Mouse (Mus musculus) neural tube, embryonic 15.5 days (tissue): ENCODE measurements around the gene Ccl6. TPM values are rescaled to one million over a fixed set of nuclear protein-coding genes. Genes with fewer than 3 reads are reported as not detected.

ENCODE experiments used
- ATAC-seq: fragments of 200-750 bp; cut with Nextera tagmentation; 2 replicates; pipeline ENCODE4 v1.8.0; 2017; ENCODE audit warnings: mild to moderate bottlenecking, moderate TSS enrichment, moderate library complexity; ENCODE audit not compliant: low FRiP score
- H3K27ac ChIP-seq: fragments of 300-500 bp; sonication (generic); replicated peaks from 2 replicates; pipeline ENCODE4 v1.5.1; 2015; ENCODE audit warnings: mild to moderate bottlenecking, inconsistent platforms
- H3K27me3 ChIP-seq: fragments of 300-500 bp; sonication (generic); replicated peaks from 2 replicates; pipeline ENCODE4 v1.6.1; 2015; ENCODE audit warnings: inconsistent platforms
- H3K36me3 ChIP-seq: fragments of 300-500 bp; sonication (generic); 2 replicates; pipeline ENCODE4 v1.6.1; 2015; ENCODE audit warnings: inconsistent platforms
- H3K4me1 ChIP-seq: fragments of 300-500 bp; sonication (generic); 2 replicates; pipeline ENCODE4 v1.6.1; 2015; ENCODE audit warnings: inconsistent platforms
- H3K4me2 ChIP-seq: fragments of 300-500 bp; sonication (generic); 2 replicates; pipeline ENCODE4 v1.6.1; 2015; ENCODE audit warnings: inconsistent platforms, mild to moderate bottlenecking, moderate library complexity
- H3K4me3 ChIP-seq: fragments of 300-500 bp; sonication (generic); replicated peaks from 2 replicates; pipeline ENCODE4 v1.5.1; 2015; ENCODE audit warnings: mild to moderate bottlenecking, inconsistent platforms
- H3K9ac ChIP-seq: fragments of 300-500 bp; sonication (generic); replicated peaks from 2 replicates; pipeline ENCODE4 v1.6.1; 2015; ENCODE audit warnings: mild to moderate bottlenecking, inconsistent platforms
- H3K9me3 ChIP-seq: fragments of 300-500 bp; sonication (generic); replicated peaks from 2 replicates; pipeline ENCODE4 v1.6.1; 2016; ENCODE audit warnings: inconsistent platforms
- WGBS: fragments of 180-500 bp; shearing (Covaris S2); methylation state at CpG from one replicate; pipeline ENCODE4 v1.1.7; 2015; ENCODE audit warnings: mixed read lengths; 5-methylcytosine and 5-hydroxymethylcytosine counted together
- polyA plus RNA-seq: library from polyadenylated mRNA; unstranded; fragments of >200 nt; fragmentation: Nextera tagmentation; extraction: Ambion mirVana; gene quantifications from 2 replicates; pipeline ENCODE4 v1.2.1, GENCODE M21; 2015

The Ccl6 gene
- polyA plus RNA-seq, 1 experiment from 2014 or later, result 2.8 TPM

GRCm38 (mm10) chr11:83595669-83596455 lies 3.0 kb upstream of the Ccl6 start:
- Histone ChIP-seq H3K4me2 (no peak overlapping the region), H3K27ac (no peak overlapping the region), H3K9me3 (no peaks in the 10 kb centered on the region), H3K27me3 (no peaks in the 10 kb centered on the region), H3K4me3 (no peak overlapping the region), H3K9ac (no peak overlapping the region), H3K4me1 (no peaks in the 10 kb centered on the region), H3K36me3 (no peaks in the 10 kb centered on the region)
- WGBS, result 86% methylated on average over 7 of the region's 7 CpGs
- ATAC-seq, result no peak

GRCm38 (mm10) chr11:83593453-83593852 lies 566 bp upstream of the Ccl6 start:
- Histone ChIP-seq H3K9me3 (no peaks in the 10 kb centered on the region), H3K4me3 (no peak overlapping the region), H3K36me3 (no peaks in the 10 kb centered on the region), H3K27ac (no peak overlapping the region), H3K4me1 (no peaks in the 10 kb centered on the region), H3K9ac (no peak overlapping the region), H3K4me2 (no peak overlapping the region), H3K27me3 (no peaks in the 10 kb centered on the region)
- WGBS, result 92% methylated on average over 5 of the region's 5 CpGs
- no peak for ATAC-seq

GRCm38 (mm10) chr11:83584232-83584631 lies 8.7 kb downstream of the Ccl6 start:
- H3K27ac ChIP-seq, result no peak overlapping the region
- H3K27me3 ChIP-seq, result no peaks in the 10 kb centered on the region
- no peak overlapping the region for H3K4me2 ChIP-seq
- no peaks in the 10 kb centered on the region for H3K36me3 ChIP-seq
- H3K4me1 ChIP-seq, result no peaks in the 10 kb centered on the region
- no peaks in the 10 kb centered on the region for H3K9me3 ChIP-seq
- no peak overlapping the region for H3K4me3 ChIP-seq
- H3K9ac ChIP-seq, result no peak overlapping the region
- ATAC-seq, result no peak
- WGBS, result 87% methylated on average over 2 of the region's 2 CpGs

GRCm38 (mm10) chr11:83583450-83583754 lies 9.5 kb downstream of the Ccl6 start:
- ATAC-seq, result no peak
- Histone ChIP-seq H3K27ac (no peak overlapping the region), H3K4me3 (no peak overlapping the region), H3K4me1 (no peaks in the 10 kb centered on the region), H3K4me2 (no peak overlapping the region), H3K36me3 (no peaks in the 10 kb centered on the region), H3K27me3 (no peaks in the 10 kb centered on the region), H3K9ac (no peak overlapping the region), H3K9me3 (no peaks in the 10 kb centered on the region)

GRCm38 (mm10) chr11:83582626-83583449 lies 10.0 kb downstream of the Ccl6 start:
- Histone ChIP-seq H3K27ac (no peak overlapping the region), H3K27me3 (no peaks in the 10 kb centered on the region), H3K4me2 (no peak overlapping the region), H3K4me3 (no peak overlapping the region), H3K4me1 (no peaks in the 10 kb centered on the region), H3K9ac (no peak overlapping the region), H3K9me3 (no peaks in the 10 kb centered on the region), H3K36me3 (no peaks in the 10 kb centered on the region)
- ATAC-seq, result no peak
- 74% methylated on average over 4 of the region's 4 CpGs for WGBS

- Histone ChIP-seq H3K9ac (no peak overlapping the region), H3K9me3 (no peaks in the 10 kb centered on the region), H3K4me1 (no peaks in the 10 kb centered on the region), H3K4me3 (no peak overlapping the region), H3K36me3 (no peaks in the 10 kb centered on the region), H3K4me2 (no peak overlapping the region), H3K27ac (no peak overlapping the region), H3K27me3 (no peaks in the 10 kb centered on the region)
- 82% methylated on average over 4 of the region's 4 CpGs for WGBS
- ATAC-seq, result no peak
Measured at GRCm38 (mm10) chr11:83581626-83582610, 11.0 kb downstream of the Ccl6 start.

- H3K9ac ChIP-seq, result no peak overlapping the region
- H3K27ac ChIP-seq, result no peak overlapping the region
- H3K9me3 ChIP-seq, result no peaks in the 10 kb centered on the region
- H3K4me1 ChIP-seq, result no peaks in the 10 kb centered on the region
- no peaks in the 10 kb centered on the region for H3K27me3 ChIP-seq
- no peak overlapping the region for H3K4me2 ChIP-seq
- ATAC-seq, result no peak
- no peaks in the 10 kb centered on the region for H3K36me3 ChIP-seq
- 62% methylated on average over 1 of the region's 1 CpGs for WGBS
- no peak overlapping the region for H3K4me3 ChIP-seq
Measured at GRCm38 (mm10) chr11:83580699-83581232, 12.1 kb downstream of the Ccl6 start.

- no peak for ATAC-seq
- H3K4me1 ChIP-seq, result no peaks in the 10 kb centered on the region
- no peaks in the 10 kb centered on the region for H3K9me3 ChIP-seq
- no peaks in the 10 kb centered on the region for H3K36me3 ChIP-seq
- no peaks in the 10 kb centered on the region for H3K27me3 ChIP-seq
- 83% methylated on average over 3 of the region's 3 CpGs for WGBS
- no peak overlapping the region for H3K4me3 ChIP-seq
- no peak overlapping the region for H3K9ac ChIP-seq
- H3K4me2 ChIP-seq, result no peak overlapping the region
- no peak overlapping the region for H3K27ac ChIP-seq
Measured at GRCm38 (mm10) chr11:83578999-83579398, 13.9 kb downstream of the Ccl6 start.

- Histone ChIP-seq H3K27ac (no peak within 1 kb of the TSS), H3K9me3 (no peaks in the 10 kb centered on the region), H3K27me3 (no peaks in the 10 kb centered on the region), H3K4me1 (no peaks in the 10 kb centered on the region), H3K9ac (no peak within 1 kb of the TSS), H3K4me3 (no peak within 1 kb of the TSS), H3K4me2 (no peak within 1 kb of the TSS), H3K36me3 (no peaks in the 10 kb centered on the region)
- WGBS, result 74% methylated on average over 2 of the region's 2 CpGs
- ATAC-seq, result no peak
Measured at GRCm38 (mm10) chr11:83578186-83578760, 14.6 kb downstream of the Ccl6 start, which contains the start of gene Ccl9. TSS of gene Ccl9 (minus strand) at chr11:83578636.

- Histone ChIP-seq H3K4me3 (no peak overlapping the region), H3K4me2 (no peak overlapping the region), H3K27me3 (no peaks in the 10 kb centered on the region), H3K4me1 (no peaks in the 10 kb centered on the region), H3K36me3 (no peaks in the 10 kb centered on the region), H3K9ac (no peak overlapping the region), H3K27ac (no peak overlapping the region), H3K9me3 (no peaks in the 10 kb centered on the region)
- ATAC-seq, result no peak
- WGBS, result 85% methylated on average over 4 of the region's 4 CpGs
Measured at GRCm38 (mm10) chr11:83576927-83577555, 15.8 kb downstream of the Ccl6 start.

GRCm38 (mm10) chr11:83572834-83573233 lies 20.1 kb downstream of the Ccl6 start:
- no peaks in the 10 kb centered on the region for H3K9me3 ChIP-seq
- H3K27me3 ChIP-seq, result no peaks in the 10 kb centered on the region
- H3K27ac ChIP-seq, result no peak overlapping the region
- no peak overlapping the region for H3K4me2 ChIP-seq
- H3K9ac ChIP-seq, result no peak overlapping the region
- 69% methylated on average over 9 of the region's 9 CpGs for WGBS
- ATAC-seq, result no peak
- no peaks in the 10 kb centered on the region for H3K36me3 ChIP-seq
- H3K4me1 ChIP-seq, result no peaks in the 10 kb centered on the region
- H3K4me3 ChIP-seq, result no peak overlapping the region
